ENCODE assay signal across 8 mouse cellular contexts in genomic region chr15:79224685-79225084, GRCm38 (mm10). TPM values are rescaled to one million over a fixed set of nuclear protein-coding genes. Genes with fewer than 3 reads are reported as not detected.
DNase-seq lines count a peak whose midpoint lies in the region; ATAC-seq and TF ChIP-seq lines count a peak whose summit lies in the region.

No protein-coding gene starts in this region.

- POLR2A ChIA-PET in Patski (lab: Charles Lee) = no interaction called here

- CTCF ChIA-PET in Patski (lab: Charles Lee) = interaction anchor here (1.0 to 1.3 kb wide), 2 partner anchors 26 to 192 kb away, joined by 3 read pairs; no protein-coding TSS in a partner anchor

- peak; percentile 96 for TF ChIP-seq CTCF in Patski (IDR thresholded peaks at IDR 0.05)

- H3K36me3 ChIP-seq in megakaryocyte, embryonic 14.5 days (replicated peaks; ENCODE audit: low read length) = no peaks in the 10 kb centered on the region

- peak; percentile 54 for ATAC-seq in Patski

- DNase-seq in Patski (ENCODE audit: low read depth, low spot score) = peak; percentile 46
- DNase-seq in cerebellum, postnatal 14 days = peak; percentile 94 to 97
- DNase-seq in frontal cortex, postnatal 36 days (ENCODE audit: low spot score in 2 of 2) = peak; percentile 86 to 91
- DNase-seq in induced T-regulatory cell, adult 2 months (ENCODE audit: low read depth) = peak; percentile 93
- DNase-seq in left cerebral cortex, adult 8-10 months (ENCODE audit: low spot score in 2 of 2) = peak; percentile 74 to 82
- DNase-seq in right cerebral cortex, postnatal 10 days (ENCODE audit: low spot score in 2 of 2) = peak; percentile 83 to 88
- DNase-seq in urinary bladder, postnatal 14 days (ENCODE audit: low spot score) = peak; percentile 85

- H3K9me3 ChIP-seq in megakaryocyte, embryonic 14.5 days = 0 out of 2 replicates have a peak, but pooled peaks cover 2% of the 10 kb centered on the region

- H3K4me3 ChIP-seq in megakaryocyte, embryonic 14.5 days (replicated peaks) = peak overlapping the region; percentile 77

- in situ Hi-C loops in Patski (cut with MboI; ENCODE audit: low pct_unique_long_range_greater_than_20kb) = loop anchor here (5.0 to 25.0 kb wide), 2 partner anchors 433 to 663 kb away; partner anchors contain the start of genes Apobec3, Cby1 and Fam227a

- no peaks in the 10 kb centered on the region for H3K27me3 ChIP-seq in Patski
- H3K27me3 ChIP-seq in megakaryocyte, embryonic 14.5 days (replicated peaks) = peaks cover 35% of the 10 kb centered on the region

- peaks cover 19% of the 10 kb centered on the region for H3K4me1 ChIP-seq in megakaryocyte, embryonic 14.5 days

RNA-seq across cellular contexts. Expression of gene Pick1, which starts 4.3 kb away (rescaled TPM):
- 43.1 TPM for polyA plus RNA-seq in Patski (2021)
- total RNA-seq in left cerebral cortex, adult 8-10 months (2022) = 10 to 100 TPM; 47.2 to 56.8 (median 52.7) TPM
- polyA plus RNA-seq in megakaryocyte, embryonic 14.5 days (2012; ENCODE audit: insufficient read depth, low replicate concordance) = 9.5 and 16.0 TPM in 2 replicates

RNA-seq across cellular contexts. Expression of gene Gm49486, which starts 4.5 kb away (rescaled TPM):
- 3.5 TPM for polyA plus RNA-seq in Patski (2021)
- total RNA-seq in left cerebral cortex, adult 8-10 months (2022) = 1 to 10 TPM in 1 of 4 experiments, under 1 TPM in 3; 0.18 to 1.2 (median 0.63) TPM
- not detected in 2 replicates for polyA plus RNA-seq in megakaryocyte, embryonic 14.5 days (2012; ENCODE audit: insufficient read depth, low replicate concordance)

RNA-seq across cellular contexts. Expression of gene Slc16a8, which starts 29.9 kb away (rescaled TPM):
- polyA plus RNA-seq in Patski (2021) = 4.0 TPM
- under 1 TPM in 3 of 4 experiments, not detected in 1; 0.53 to 0.91 (median 0.57) TPM for total RNA-seq in left cerebral cortex, adult 8-10 months (2022)
- not detected in 2 replicates for polyA plus RNA-seq in megakaryocyte, embryonic 14.5 days (2012; ENCODE audit: insufficient read depth, low replicate concordance)

RNA-seq across cellular contexts. Expression of gene Sox10, which starts 59.6 kb away (rescaled TPM):
- not detected for polyA plus RNA-seq in Patski (2021)
- total RNA-seq in left cerebral cortex, adult 8-10 months (2022) = 10 to 100 TPM; 30.5 to 36.3 (median 32.6) TPM
- polyA plus RNA-seq in megakaryocyte, embryonic 14.5 days (2012; ENCODE audit: insufficient read depth, low replicate concordance) = not detected in 2 replicates

Comparison
In these comparisons a context has a peak if more than half of its experiments do, and no peak if none do; other contexts are left out.
1. Peak in every context shown above with its lines: DNase-seq, ATAC-seq and H3K4me3 ChIP-seq.